Mouse (Mus musculus) embryonic facial prominence, embryonic 12.5 days (tissue): Measurements from ENCODE around the gene Tinag. TPM values are rescaled to one million over a fixed set of nuclear protein-coding genes. Genes with fewer than 3 reads are reported as not detected.
"Not testable (repeated sequence)": the region's sequence is repeated elsewhere in the genome, so short reads cannot be mapped to it uniquely, and the experiment has no call there.

Source experiments
- ATAC-seq: fragments of 200-750 bp; cut with Nextera tagmentation; 2 replicates; pipeline ENCODE4 v1.8.0; 2017; ENCODE audit not compliant: insufficient number of reproducible peaks, insufficient read depth, low FRiP score, low TSS enrichment
- H3K27ac ChIP-seq: fragments of 300-500 bp; sonication (generic); 2 replicates; pipeline ENCODE4 v1.5.1; 2016; ENCODE audit warnings: mild to moderate bottlenecking
- H3K27me3 ChIP-seq: fragments of 300-500 bp; sonication (generic); 2 replicates; pipeline ENCODE4 v1.6.1; 2016; ENCODE audit warnings: mild to moderate bottlenecking, moderate library complexity
- H3K36me3 ChIP-seq: fragments of 300-500 bp; sonication (generic); 2 replicates; pipeline ENCODE4 v1.6.1; 2016; ENCODE audit warnings: mild to moderate bottlenecking
- H3K4me1 ChIP-seq: fragments of 300-500 bp; sonication (generic); 2 replicates; pipeline ENCODE4 v1.6.1; 2016
- H3K4me2 ChIP-seq: fragments of 300-500 bp; sonication (generic); replicated peaks from 2 replicates; pipeline ENCODE4 v1.6.1; 2016; ENCODE audit warnings: mild to moderate bottlenecking, moderate library complexity
- H3K4me3 ChIP-seq: fragments of 300-500 bp; sonication (generic); 2 replicates; pipeline ENCODE4 v1.5.1; 2016; ENCODE audit warnings: mild to moderate bottlenecking
- H3K9ac ChIP-seq: fragments of 300-500 bp; sonication (generic); 2 replicates; pipeline ENCODE4 v1.6.1; 2016; ENCODE audit warnings: mild to moderate bottlenecking, moderate library complexity
- H3K9me3 ChIP-seq: fragments of 300-500 bp; sonication (generic); 2 replicates; pipeline ENCODE4 v1.6.1; 2016; ENCODE audit warnings: mild to moderate bottlenecking, moderate library complexity
- WGBS: fragments of 180-500 bp; shearing (Covaris S2); methylation state at CpG from one replicate; pipeline ENCODE4 v1.1.7; 2016; 5-methylcytosine and 5-hydroxymethylcytosine counted together
- polyA plus RNA-seq: library from polyadenylated mRNA; unstranded; fragments of >200 nt; fragmentation: Nextera tagmentation; extraction: Ambion mirVana; gene quantifications from 2 replicates; pipeline ENCODE4 v1.2.1, GENCODE M21; 2016

The Tinag gene
- 0.73 and 0.79 TPM in 2 replicates for polyA plus RNA-seq

DNA sequence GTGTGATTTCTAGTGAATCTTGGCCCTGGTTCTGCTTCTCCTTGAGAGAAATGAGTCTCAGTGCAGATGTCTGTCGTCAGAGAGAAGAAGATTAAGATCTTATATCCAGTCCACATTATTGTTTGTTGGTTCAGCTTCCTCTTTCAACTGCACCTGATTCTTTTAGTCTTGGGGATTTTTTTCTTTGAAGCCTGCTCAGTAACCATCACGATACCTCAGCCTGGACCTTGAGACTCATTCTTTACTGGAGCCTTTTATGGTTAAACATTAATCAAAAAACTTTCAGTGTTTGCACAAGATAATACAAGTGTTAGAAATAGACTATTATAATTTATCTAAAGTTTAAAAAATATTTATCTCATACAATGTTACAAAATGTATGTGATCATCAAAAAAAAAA is at the start of gene Tinag:
Tinag (minus strand) TSS at position 210 of the 400 bp plus-strand sequence.
- no peak within 1 kb of the TSS for H3K27ac ChIP-seq
- H3K9me3 ChIP-seq, result no peaks in the 10 kb centered on the region
- no peak for ATAC-seq
- H3K4me2 ChIP-seq, result no peak within 1 kb of the TSS
- H3K9ac ChIP-seq, result no peak within 1 kb of the TSS
- H3K4me3 ChIP-seq, result no peak within 1 kb of the TSS
- H3K4me1 ChIP-seq, result no peaks in the 10 kb centered on the region
- no peaks in the 10 kb centered on the region for H3K27me3 ChIP-seq
- WGBS, result 63% methylated on average over 2 of the region's 2 CpGs
- H3K36me3 ChIP-seq, result no peaks in the 10 kb centered on the region

DNA sequence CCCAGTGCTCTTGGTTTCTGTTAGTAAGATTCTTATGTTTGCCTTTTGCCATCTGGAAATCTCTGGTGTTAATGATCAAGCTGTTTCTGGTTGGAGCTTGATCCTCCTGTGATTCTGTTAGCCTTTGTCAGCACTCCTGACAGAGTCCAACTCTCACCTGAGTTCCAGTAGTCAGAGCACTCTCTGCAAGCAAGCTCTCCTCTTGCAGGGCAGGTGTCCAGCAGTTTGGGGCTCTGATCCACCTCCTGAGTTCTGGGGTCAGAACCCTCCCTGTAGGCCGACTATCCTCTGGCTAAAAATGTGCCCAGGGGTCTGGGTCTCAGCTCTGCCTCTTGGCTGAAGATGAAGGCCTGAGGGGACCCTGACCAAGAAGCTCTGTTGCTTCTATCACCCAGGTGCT is 37.6 kb upstream of the Tinag start:
- not testable (repeated sequence) for H3K9ac ChIP-seq, H3K27me3 ChIP-seq, H3K9me3 ChIP-seq, H3K4me3 ChIP-seq, H3K4me1 ChIP-seq, H3K27ac ChIP-seq, ATAC-seq, H3K4me2 ChIP-seq, H3K36me3 ChIP-seq
- WGBS, result 71% methylated on average over 1 of the region's 1 CpGs

GRCm38 (mm10) chr9:77071676-77072075 is 26.1 kb upstream of the Tinag start:
- Histone ChIP-seq H3K4me2 (no peak overlapping the region), H3K36me3 (no peaks in the 10 kb centered on the region), H3K27me3 (no peaks in the 10 kb centered on the region), H3K9ac (no peak overlapping the region), H3K4me1 (no peaks in the 10 kb centered on the region), H3K27ac (no peak overlapping the region), H3K9me3 (no peaks in the 10 kb centered on the region), H3K4me3 (no peak overlapping the region)
- WGBS, result 74% methylated on average over 2 of the region's 2 CpGs
- no peak for ATAC-seq

GRCm38 (mm10) chr9:77056611-77057010 is 11.0 kb upstream of the Tinag start:
- Histone ChIP-seq H3K4me3 (no peak overlapping the region), H3K27me3 (no peaks in the 10 kb centered on the region), H3K27ac (no peak overlapping the region), H3K36me3 (no peaks in the 10 kb centered on the region), H3K9me3 (no peaks in the 10 kb centered on the region), H3K9ac (no peak overlapping the region), H3K4me1 (no peaks in the 10 kb centered on the region), H3K4me2 (no peak overlapping the region)
- ATAC-seq, result no peak
- WGBS, result 81% methylated on average over 4 of the region's 4 CpGs

DNA sequence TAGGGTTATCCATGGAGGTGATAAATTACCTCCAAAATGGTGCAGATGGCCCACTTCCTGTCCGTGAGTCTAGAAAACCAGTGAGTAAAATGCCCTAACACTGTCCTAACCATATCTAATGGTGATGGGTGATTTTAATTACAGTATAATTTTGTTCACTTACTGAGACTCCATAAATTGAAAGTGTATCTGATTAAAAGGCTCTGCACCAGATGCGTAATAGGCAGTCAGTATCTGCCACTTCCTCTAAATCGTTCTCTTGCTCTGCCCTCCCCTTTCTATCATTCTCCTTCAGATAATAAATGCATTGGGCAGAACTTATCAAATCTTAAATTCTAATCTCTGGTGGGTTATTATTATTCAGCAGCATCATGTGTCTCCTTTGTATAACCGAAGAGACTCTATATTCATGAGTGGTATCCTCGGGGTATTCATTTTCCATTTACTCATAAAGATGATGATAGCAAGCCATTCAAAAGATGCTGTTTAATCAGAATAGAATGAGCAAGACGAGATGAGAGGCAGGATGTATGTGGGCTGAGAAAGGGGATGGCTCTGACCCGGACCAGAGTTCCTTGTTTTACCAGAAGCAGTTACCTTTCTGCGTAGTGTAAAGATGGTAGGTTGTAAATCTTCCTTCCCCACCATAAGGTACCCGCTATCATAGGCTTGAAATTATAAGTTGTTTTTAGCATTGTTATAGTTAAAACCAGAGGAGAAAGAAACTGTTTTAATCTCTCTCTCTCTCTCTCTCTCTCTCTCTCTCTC is 9.0 kb upstream of the Tinag start:
- Histone ChIP-seq H3K36me3 (no peaks in the 10 kb centered on the region), H3K27ac (no peak overlapping the region), H3K4me2 (no peak overlapping the region), H3K9me3 (no peaks in the 10 kb centered on the region), H3K4me3 (no peak overlapping the region), H3K4me1 (no peaks in the 10 kb centered on the region), H3K9ac (no peak overlapping the region), H3K27me3 (no peaks in the 10 kb centered on the region)
- 79% methylated on average over 9 of the region's 9 CpGs for WGBS
- no peak for ATAC-seq

- 74% methylated on average over 2 of the region's 2 CpGs for WGBS
- Histone ChIP-seq H3K9ac (no peak overlapping the region), H3K4me3 (no peak overlapping the region), H3K36me3 (no peaks in the 10 kb centered on the region), H3K27ac (no peak overlapping the region), H3K4me1 (no peaks in the 10 kb centered on the region), H3K4me2 (no peak overlapping the region), H3K27me3 (no peaks in the 10 kb centered on the region), H3K9me3 (no peaks in the 10 kb centered on the region)
- ATAC-seq, result no peak
Observed at GRCm38 (mm10) chr9:77051406-77051805, 5.8 kb upstream of the Tinag start.

GRCm38 (mm10) chr9:77049669-77050068 is 4.1 kb upstream of the Tinag start:
- 80% methylated on average over 2 of the region's 2 CpGs for WGBS
- Histone ChIP-seq H3K27me3 (no peaks in the 10 kb centered on the region), H3K9ac (no peak overlapping the region), H3K9me3 (no peaks in the 10 kb centered on the region), H3K4me2 (no peak overlapping the region), H3K4me3 (no peak overlapping the region), H3K27ac (no peak overlapping the region), H3K36me3 (no peaks in the 10 kb centered on the region), H3K4me1 (no peaks in the 10 kb centered on the region)
- ATAC-seq, result no peak

DNA sequence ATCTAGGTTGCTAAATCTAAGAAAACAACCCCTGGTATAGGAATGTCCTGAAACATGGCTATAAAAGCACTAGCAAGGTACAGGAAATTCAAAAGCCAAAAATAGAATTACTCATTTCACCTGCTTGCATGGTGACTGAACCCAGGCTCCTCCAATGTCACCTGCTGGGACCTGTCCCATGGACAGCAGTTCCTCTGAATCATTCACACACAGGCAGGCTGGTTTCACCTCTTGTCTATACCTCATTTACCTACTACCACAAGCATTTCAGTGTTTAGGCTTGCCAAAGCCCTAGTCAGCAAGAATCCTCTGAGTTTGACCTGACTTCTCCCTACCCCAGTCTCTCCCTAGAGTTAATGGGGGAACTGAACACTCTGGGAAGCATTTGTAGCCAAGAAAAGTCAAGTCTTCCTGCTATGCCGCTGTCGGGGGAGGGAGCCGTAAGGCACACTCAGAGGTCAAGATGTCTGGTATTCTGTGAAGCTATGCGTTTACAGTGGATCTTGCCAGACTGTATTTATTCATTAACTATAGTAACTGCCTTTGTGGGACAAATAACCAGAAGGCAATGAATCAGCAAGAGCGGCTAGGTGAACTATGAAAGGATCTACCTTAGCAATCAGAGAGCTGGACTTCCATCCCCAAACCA is 597 bp upstream of the Tinag start:
- Histone ChIP-seq H3K4me2 (no peak overlapping the region), H3K27me3 (no peaks in the 10 kb centered on the region), H3K4me3 (no peak overlapping the region), H3K27ac (no peak overlapping the region), H3K9me3 (no peaks in the 10 kb centered on the region), H3K36me3 (no peaks in the 10 kb centered on the region), H3K4me1 (no peaks in the 10 kb centered on the region), H3K9ac (no peak overlapping the region)
- ATAC-seq, result no peak
- WGBS, result 77% methylated on average over 5 of the region's 5 CpGs

DNA sequence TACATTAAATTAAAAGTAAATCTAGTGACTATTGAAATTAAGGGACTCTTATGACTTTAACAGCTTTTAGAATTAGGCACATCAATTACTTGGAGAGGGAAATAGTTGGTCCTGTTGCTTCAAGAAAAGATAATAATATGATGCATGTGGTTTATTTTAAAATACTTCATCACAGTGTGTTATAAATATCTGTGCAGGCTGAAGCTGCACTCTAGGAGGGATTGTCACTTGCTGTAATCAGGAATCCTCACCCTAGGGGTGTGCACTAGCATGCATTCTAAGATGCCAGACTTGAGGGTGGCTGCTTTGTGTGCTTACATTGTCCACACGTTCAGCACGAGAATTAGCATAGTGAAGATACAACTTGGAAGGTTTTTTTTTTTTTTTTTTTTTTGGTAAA is 10.2 kb downstream of the Tinag start:
- Histone ChIP-seq H3K27me3 (no peaks in the 10 kb centered on the region), H3K9me3 (no peaks in the 10 kb centered on the region), H3K36me3 (no peaks in the 10 kb centered on the region), H3K4me3 (no peak overlapping the region), H3K9ac (no peak overlapping the region), H3K4me1 (no peaks in the 10 kb centered on the region), H3K27ac (no peak overlapping the region), H3K4me2 (no peak overlapping the region)
- WGBS, result 40% methylated on average over 2 of the region's 2 CpGs
- no peak for ATAC-seq

- H3K36me3 ChIP-seq, result no peaks in the 10 kb centered on the region
- peak overlapping the region; percentile 67; the same call in 1 of the 2 replicates for H3K27ac ChIP-seq
- 26% methylated on average over 9 of the region's 9 CpGs for WGBS
- peak; percentile 60; the same call in 1 of the 2 replicates for ATAC-seq
- no peaks in the 10 kb centered on the region for H3K27me3 ChIP-seq
- H3K4me3 ChIP-seq, result no peak overlapping the region
- H3K4me2 ChIP-seq, result peak overlapping the region; percentile 19; the same call in 1 of the 2 replicates
- no peak overlapping the region for H3K9ac ChIP-seq
- 0 out of 2 replicates have a peak, but pooled peaks cover 6% of the 10 kb centered on the region for H3K4me1 ChIP-seq
- no peaks in the 10 kb centered on the region for H3K9me3 ChIP-seq
Observed at GRCm38 (mm10) chr9:77032430-77033154, 13.0 kb downstream of the Tinag start.

DNA sequence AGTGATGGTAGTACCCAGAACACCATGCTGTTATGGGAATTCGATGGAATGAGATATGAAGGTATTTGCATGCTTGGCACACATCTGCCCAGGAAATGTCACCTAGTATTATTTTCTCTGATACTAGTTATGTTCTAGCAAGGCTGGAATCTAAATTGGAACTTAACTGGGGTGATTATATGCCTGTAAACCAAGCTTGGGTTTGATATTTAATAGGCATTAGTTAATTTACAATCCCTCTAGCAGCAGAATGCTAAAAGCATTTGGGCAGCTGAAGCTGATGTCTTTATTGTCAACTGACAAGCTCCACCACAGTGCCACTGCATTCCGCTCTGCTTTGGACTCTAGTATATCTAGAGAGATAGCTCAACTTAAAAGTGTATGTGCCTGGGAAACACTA is 20.3 kb downstream of the Tinag start:
- Histone ChIP-seq H3K4me3 (no peak overlapping the region), H3K4me1 (0 out of 2 replicates have a peak, but pooled peaks cover 6% of the 10 kb centered on the region), H3K36me3 (no peaks in the 10 kb centered on the region), H3K27me3 (no peaks in the 10 kb centered on the region), H3K9me3 (no peaks in the 10 kb centered on the region), H3K27ac (no peak overlapping the region), H3K9ac (no peak overlapping the region), H3K4me2 (no peak overlapping the region)
- no peak for ATAC-seq
- WGBS, result 83% methylated on average over 2 of the region's 2 CpGs

DNA sequence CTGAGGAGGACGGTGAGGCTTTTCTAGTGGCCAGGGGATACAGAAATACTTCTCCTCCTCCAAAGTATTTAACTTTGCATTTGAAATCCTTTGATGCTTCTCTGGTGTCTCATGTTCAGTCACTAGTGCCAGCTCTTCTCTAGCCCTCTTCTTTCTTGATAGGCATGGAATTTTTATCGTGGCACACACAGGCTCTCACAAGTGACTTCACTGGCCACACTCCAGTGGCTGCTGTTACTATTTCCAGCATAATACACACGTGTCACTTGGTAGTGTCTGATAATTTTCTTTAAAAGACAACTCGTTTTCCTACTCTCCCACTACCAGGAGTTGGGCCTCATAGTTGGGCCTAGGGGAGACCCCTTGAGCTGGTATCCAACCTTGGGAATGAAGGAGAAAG is 26.7 kb downstream of the Tinag start:
- H3K4me2 ChIP-seq, result no peak overlapping the region
- no peaks in the 10 kb centered on the region for H3K9me3 ChIP-seq
- H3K9ac ChIP-seq, result no peak overlapping the region
- H3K27me3 ChIP-seq, result no peaks in the 10 kb centered on the region
- no peaks in the 10 kb centered on the region for H3K4me1 ChIP-seq
- no peaks in the 10 kb centered on the region for H3K36me3 ChIP-seq
- no peak for ATAC-seq
- no peak overlapping the region for H3K4me3 ChIP-seq
- no peak overlapping the region for H3K27ac ChIP-seq
- 78% methylated on average over 4 of the region's 4 CpGs for WGBS
